In the genomic region with DNA sequence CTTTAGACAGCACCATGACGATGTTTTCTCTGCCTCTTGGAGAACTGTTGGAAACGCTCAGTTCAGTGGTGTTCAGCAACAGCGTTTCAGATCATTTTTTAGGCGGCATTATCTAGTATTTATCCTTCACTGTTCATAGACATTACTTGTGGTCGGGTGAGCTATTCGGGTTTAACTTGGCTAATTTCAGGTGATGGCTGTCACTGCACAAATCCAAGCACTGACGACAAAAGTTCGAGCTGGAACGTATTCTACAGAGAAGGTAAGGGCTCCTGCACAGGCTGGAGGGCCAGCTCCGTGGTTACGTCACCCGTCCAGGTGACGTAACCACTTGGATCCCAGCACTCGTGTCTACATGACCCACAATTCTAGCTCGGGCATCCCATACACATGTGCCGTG, we compare ENCODE assay signal across 20 mouse cellular contexts. TPM values are rescaled to one million over a fixed set of nuclear protein-coding genes. Genes with fewer than 3 reads are reported as not detected.
A peak's percentile ranks its signal among the peaks of the same experiment; 100 is the strongest.
DNase-seq lines count a peak whose midpoint lies in the region; ATAC-seq lines count a peak whose summit lies in the region.
"Had no signal": no experiment of that assay in that cellular context is flagged by ENCODE, and none has a peak within 500 bp of the region (broad histone marks: within the 10 kb centered on the region; RNA-seq: fewer than 3 reads in every experiment).

No protein-coding gene starts in this region.

- no peak for DNase-seq in forebrain, embryonic 14.5 days (ENCODE audit: low spot score)
- DNase-seq in limb, embryonic 10.5 days (ENCODE audit: low spot score): no peak
- DNase-seq in midbrain, embryonic 10.5 days (ENCODE audit: low spot score): no peak
- no peak for DNase-seq in midbrain, embryonic 14.5 days
- DNase-seq in spleen, postnatal 36 days (ENCODE audit: low spot score in 2 of 2): no peak
- DNase-seq: adrenal gland, adult 8-10 months; adrenal gland, postnatal 36 days; cerebellum, adult 8-10 months; cerebellum, postnatal 25 days; forebrain, postnatal 0 days; gastrocnemius, postnatal 14 days; heart, postnatal 10 days had no signal

- H3K27ac ChIP-seq in forebrain, embryonic 15.5 days (replicated peaks): no peak overlapping the region
- no peak overlapping the region for H3K27ac ChIP-seq in forebrain, embryonic 14.5 days (ENCODE audit: low read depth, low read length)
- H3K27ac ChIP-seq in limb, embryonic 12.5 days: no peak overlapping the region
- H3K27ac ChIP-seq in limb, embryonic 10.5 days: no peak overlapping the region
- no peak overlapping the region for H3K27ac ChIP-seq in midbrain, embryonic 10.5 days (replicated peaks)
- no peak overlapping the region for H3K27ac ChIP-seq in midbrain, embryonic 14.5 days (replicated peaks; ENCODE audit: low read depth, low read length)
- H3K27ac ChIP-seq: embryonic facial prominence, embryonic 12.5 days; hindbrain, embryonic 14.5 days had no signal

- 93% methylated on average over 16 of the region's 16 CpGs for WGBS in forebrain, embryonic 15.5 days
- WGBS in forebrain, embryonic 14.5 days: 91% methylated on average over 16 of the region's 16 CpGs
- 93% methylated on average over 16 of the region's 16 CpGs for WGBS in limb, embryonic 12.5 days
- 92% methylated on average over 16 of the region's 16 CpGs for WGBS in limb, embryonic 10.5 days
- 94% methylated on average over 16 of the region's 16 CpGs for WGBS in midbrain, embryonic 10.5 days
- 94% methylated on average over 16 of the region's 16 CpGs for WGBS in midbrain, embryonic 14.5 days

- no peak overlapping the region for H3K4me3 ChIP-seq in forebrain, embryonic 15.5 days
- H3K4me3 ChIP-seq in forebrain, embryonic 14.5 days (ENCODE audit: low read depth, low read length): no peak overlapping the region
- H3K4me3 ChIP-seq in limb, embryonic 12.5 days (replicated peaks): peak overlapping the region; percentile 3; the same call in 1 of the 2 replicates
- no peak overlapping the region for H3K4me3 ChIP-seq in limb, embryonic 10.5 days
- 0 out of 2 replicates have a peak overlapping the region, but pooled peaks have one; percentile 1 for H3K4me3 ChIP-seq in midbrain, embryonic 10.5 days
- no peak overlapping the region for H3K4me3 ChIP-seq in midbrain, embryonic 14.5 days (replicated peaks; ENCODE audit: low read depth, low read length)
- H3K4me3 ChIP-seq: embryonic facial prominence, embryonic 12.5 days had no signal

- no peaks in the 10 kb centered on the region for H3K27me3 ChIP-seq in forebrain, embryonic 15.5 days
- H3K27me3 ChIP-seq in forebrain, embryonic 14.5 days (replicated peaks; ENCODE audit: control insufficient read depth, insufficient read depth, low read length): no peaks in the 10 kb centered on the region
- no peaks in the 10 kb centered on the region for H3K27me3 ChIP-seq in limb, embryonic 12.5 days
- no peaks in the 10 kb centered on the region for H3K27me3 ChIP-seq in limb, embryonic 10.5 days (ENCODE audit: low read depth, poor library complexity, severe bottlenecking)
- no peaks in the 10 kb centered on the region for H3K27me3 ChIP-seq in midbrain, embryonic 10.5 days (ENCODE audit: low read depth, poor library complexity, severe bottlenecking)
- H3K27me3 ChIP-seq in midbrain, embryonic 14.5 days (ENCODE audit: control insufficient read depth, insufficient read depth, low read length): no peaks in the 10 kb centered on the region
- H3K27me3 ChIP-seq: embryonic facial prominence, embryonic 12.5 days had no signal

- ATAC-seq in forebrain, embryonic 15.5 days (replicated peaks): no peak
- no peak for ATAC-seq in forebrain, embryonic 14.5 days
- ATAC-seq in limb, embryonic 12.5 days (ENCODE audit: insufficient number of reproducible peaks, insufficient read depth, low FRiP score, low TSS enrichment, low read depth): no peak
- ATAC-seq in midbrain, embryonic 14.5 days (ENCODE audit: low FRiP score, low TSS enrichment): no peak
- ATAC-seq: forebrain, postnatal 0 days; intestine, embryonic 16.5 days had no signal

- peaks cover 19% of the 10 kb centered on the region for H3K4me1 ChIP-seq in forebrain, embryonic 15.5 days
- peaks cover 4% of the 10 kb centered on the region for H3K4me1 ChIP-seq in forebrain, embryonic 14.5 days (ENCODE audit: control insufficient read depth, insufficient read depth, low read length)
- H3K4me1 ChIP-seq in limb, embryonic 12.5 days (replicated peaks): no peaks in the 10 kb centered on the region
- no peaks in the 10 kb centered on the region for H3K4me1 ChIP-seq in limb, embryonic 10.5 days
- peaks cover 35% of the 10 kb centered on the region for H3K4me1 ChIP-seq in midbrain, embryonic 10.5 days
- H3K4me1 ChIP-seq in midbrain, embryonic 14.5 days (ENCODE audit: control insufficient read depth, insufficient read depth, low read length): 0 out of 2 replicates have a peak, but pooled peaks cover 4% of the 10 kb centered on the region
- H3K4me1 ChIP-seq: embryonic facial prominence, embryonic 12.5 days had no signal

- H3K36me3 ChIP-seq in forebrain, embryonic 15.5 days: peaks cover 22% of the 10 kb centered on the region
- H3K36me3 ChIP-seq in forebrain, embryonic 14.5 days (ENCODE audit: control insufficient read depth, insufficient read depth, low read length): peaks cover 43% of the 10 kb centered on the region
- H3K36me3 ChIP-seq in limb, embryonic 12.5 days: peaks cover 36% of the 10 kb centered on the region
- peaks cover 44% of the 10 kb centered on the region for H3K36me3 ChIP-seq in limb, embryonic 10.5 days
- H3K36me3 ChIP-seq in midbrain, embryonic 10.5 days: peaks cover 44% of the 10 kb centered on the region
- peaks cover 23% of the 10 kb centered on the region for H3K36me3 ChIP-seq in midbrain, embryonic 14.5 days (ENCODE audit: control insufficient read depth, insufficient read depth, low read length)

- no peak overlapping the region for H3K4me2 ChIP-seq in forebrain, embryonic 15.5 days (replicated peaks)
- no peak overlapping the region for H3K4me2 ChIP-seq in forebrain, embryonic 14.5 days (ENCODE audit: low read length)
- H3K4me2 ChIP-seq in limb, embryonic 12.5 days: no peak overlapping the region
- no peak overlapping the region for H3K4me2 ChIP-seq in midbrain, embryonic 14.5 days (ENCODE audit: low read length)

- H3K9ac ChIP-seq in forebrain, embryonic 15.5 days (replicated peaks): 0 out of 2 replicates have a peak overlapping the region, but pooled peaks have one; percentile 7
- H3K9ac ChIP-seq in forebrain, embryonic 14.5 days (ENCODE audit: low read length): no peak overlapping the region
- H3K9ac ChIP-seq in limb, embryonic 12.5 days (replicated peaks): no peak overlapping the region
- H3K9ac ChIP-seq in midbrain, embryonic 14.5 days (replicated peaks; ENCODE audit: low read length): no peak overlapping the region
- H3K9ac ChIP-seq: embryonic facial prominence, embryonic 12.5 days; forebrain, postnatal 0 days; hindbrain, embryonic 14.5 days had no signal

- no peaks in the 10 kb centered on the region for H3K9me3 ChIP-seq in forebrain, embryonic 15.5 days
- no peaks in the 10 kb centered on the region for H3K9me3 ChIP-seq in forebrain, embryonic 14.5 days (replicated peaks; ENCODE audit: control insufficient read depth, low read length)
- H3K9me3 ChIP-seq in limb, embryonic 12.5 days: no peaks in the 10 kb centered on the region
- H3K9me3 ChIP-seq in limb, embryonic 10.5 days (replicated peaks): no peaks in the 10 kb centered on the region
- H3K9me3 ChIP-seq in midbrain, embryonic 10.5 days (replicated peaks): no peaks in the 10 kb centered on the region
- H3K9me3 ChIP-seq in midbrain, embryonic 14.5 days (ENCODE audit: control insufficient read depth, low read length): no peaks in the 10 kb centered on the region
- H3K9me3 ChIP-seq: embryonic facial prominence, embryonic 12.5 days had no signal

RNA-seq across cellular contexts. Expression of gene Ngdn, which starts 1.6 kb away (rescaled TPM):
- polyA plus RNA-seq in forebrain, embryonic 15.5 days (2015; fragmentation: Nextera tagmentation; extraction: Ambion mirVana): 67.1 and 70.8 TPM in 2 replicates
- polyA plus RNA-seq in forebrain, embryonic 14.5 days (2014; fragmentation: Nextera tagmentation; extraction: Ambion mirVana): 64.1 and 72.0 TPM in 2 replicates
- 84.3 and 85.3 TPM in 2 replicates for polyA plus RNA-seq in limb, embryonic 12.5 days (2016; fragmentation: Nextera tagmentation; extraction: Ambion mirVana)
- 97.5 and 98.1 TPM in 2 replicates for polyA plus RNA-seq in limb, embryonic 10.5 days (2016; fragmentation: Nextera tagmentation; extraction: Ambion mirVana)
- 89.3 and 91.6 TPM in 2 replicates for polyA plus RNA-seq in midbrain, embryonic 10.5 days (2016; fragmentation: Nextera tagmentation; extraction: Ambion mirVana)
- 51.7 and 54.3 TPM in 2 replicates for polyA plus RNA-seq in midbrain, embryonic 14.5 days (2014; fragmentation: Nextera tagmentation; extraction: Ambion mirVana)

RNA-seq across cellular contexts. Expression of gene Myh7, which starts 22.4 kb away (rescaled TPM):
- 6.5 and 6.7 TPM in 2 replicates for polyA plus RNA-seq in forebrain, embryonic 15.5 days (2015; fragmentation: Nextera tagmentation; extraction: Ambion mirVana)
- polyA plus RNA-seq in forebrain, embryonic 14.5 days (2014; fragmentation: Nextera tagmentation; extraction: Ambion mirVana): 5.4 and 6.5 TPM in 2 replicates
- polyA plus RNA-seq in limb, embryonic 12.5 days (2016; fragmentation: Nextera tagmentation; extraction: Ambion mirVana): 9.3 and 10.5 TPM in 2 replicates
- 2.2 and 4.4 TPM in 2 replicates for polyA plus RNA-seq in limb, embryonic 10.5 days (2016; fragmentation: Nextera tagmentation; extraction: Ambion mirVana)
- 0.70 and 0.96 TPM in 2 replicates for polyA plus RNA-seq in midbrain, embryonic 10.5 days (2016; fragmentation: Nextera tagmentation; extraction: Ambion mirVana)
- 5.4 and 7.7 TPM in 2 replicates for polyA plus RNA-seq in midbrain, embryonic 14.5 days (2014; fragmentation: Nextera tagmentation; extraction: Ambion mirVana)

RNA-seq across cellular contexts. Expression of gene Gm17428, which starts 40.1 kb away (rescaled TPM):
- not detected in 2 replicates for polyA plus RNA-seq in forebrain, embryonic 15.5 days (2015; fragmentation: Nextera tagmentation; extraction: Ambion mirVana)
- not detected in 2 replicates for polyA plus RNA-seq in forebrain, embryonic 14.5 days (2014; fragmentation: Nextera tagmentation; extraction: Ambion mirVana)
- polyA plus RNA-seq in limb, embryonic 12.5 days (2016; fragmentation: Nextera tagmentation; extraction: Ambion mirVana): not detected in 2 replicates
- not detected in 2 replicates for polyA plus RNA-seq in limb, embryonic 10.5 days (2016; fragmentation: Nextera tagmentation; extraction: Ambion mirVana)
- polyA plus RNA-seq in midbrain, embryonic 10.5 days (2016; fragmentation: Nextera tagmentation; extraction: Ambion mirVana): not detected in 2 replicates
- not detected in 2 replicates for polyA plus RNA-seq in midbrain, embryonic 14.5 days (2014; fragmentation: Nextera tagmentation; extraction: Ambion mirVana)
- polyA plus RNA-seq: cortical plate, adult 2 months; embryonic facial prominence, embryonic 12.5 days; forebrain, postnatal 0 days; gonadal fat pad, adult 2 months; heart, embryonic 14.5 days; hindbrain, embryonic 14.5 days; intestine, embryonic 16.5 days had no signal

RNA-seq across cellular contexts. Expression of gene Myh6, which starts 50.1 kb away (rescaled TPM):
- 1.0 and 1.3 TPM in 2 replicates for polyA plus RNA-seq in forebrain, embryonic 15.5 days (2015; fragmentation: Nextera tagmentation; extraction: Ambion mirVana)
- 0.91 and 1.2 TPM in 2 replicates for polyA plus RNA-seq in forebrain, embryonic 14.5 days (2014; fragmentation: Nextera tagmentation; extraction: Ambion mirVana)
- 1.8 and 3.3 TPM in 2 replicates for polyA plus RNA-seq in limb, embryonic 12.5 days (2016; fragmentation: Nextera tagmentation; extraction: Ambion mirVana)
- polyA plus RNA-seq in limb, embryonic 10.5 days (2016; fragmentation: Nextera tagmentation; extraction: Ambion mirVana): 1.5 and 2.3 TPM in 2 replicates
- polyA plus RNA-seq in midbrain, embryonic 10.5 days (2016; fragmentation: Nextera tagmentation; extraction: Ambion mirVana): 0.40 and 0.68 TPM in 2 replicates
- polyA plus RNA-seq in midbrain, embryonic 14.5 days (2014; fragmentation: Nextera tagmentation; extraction: Ambion mirVana): 0.98 and 1.7 TPM in 2 replicates
- polyA plus RNA-seq: gonadal fat pad, adult 2 months had no signal

Comparison
In these comparisons a context has a peak if more than half of its experiments do, and no peak if none do; other contexts are left out.
1. H3K4me3 ChIP-seq: peak in limb, embryonic 12.5 days (single experiment) and midbrain, embryonic 10.5 days (single experiment); none in forebrain, embryonic 15.5 days (single experiment), forebrain, embryonic 14.5 days (single experiment), limb, embryonic 10.5 days (single experiment) and midbrain, embryonic 14.5 days (single experiment).